Mouse (Mus musculus) neural tube, postnatal 0 days (tissue): ENCODE results near the gene Mpig6b. TPM values are rescaled to one million over a fixed set of nuclear protein-coding genes. Genes with fewer than 3 reads are reported as not detected.

Source experiments
- polyA plus RNA-seq: library from polyadenylated mRNA; unstranded; fragments of >200 nt; fragmentation: Nextera tagmentation; extraction: Ambion mirVana; gene quantifications from 2 replicates; pipeline ENCODE4 v1.2.1, GENCODE M21; 2015

Mpig6b gene
- polyA plus RNA-seq, 1 experiment from 2014 or later, result 0.22 TPM

Other genes with a start within 250 kb of the Mpig6b start
- 39.4 and 46.3 TPM in 2 replicates for gene Stk19, start 229.2 kb downstream of the Mpig6b start, polyA plus RNA-seq
- gene Dxo, start 229.2 kb downstream of the Mpig6b start, polyA plus RNA-seq, result 40.6 and 50.7 TPM in 2 replicates
- gene Skiv2l, start 216.0 kb downstream of the Mpig6b start, polyA plus RNA-seq, result 39.3 and 47.4 TPM in 2 replicates
- gene Nelfe, start 215.8 kb downstream of the Mpig6b start, polyA plus RNA-seq, result 57.6 and 63.6 TPM in 2 replicates
- gene Cfb, start 203.7 kb downstream of the Mpig6b start, polyA plus RNA-seq, result 1.4 and 1.6 TPM in 2 replicates
- gene Zbtb12, start 186.7 kb downstream of the Mpig6b start, polyA plus RNA-seq, result 6.0 and 6.9 TPM in 2 replicates
- gene Gm20547, start 184.1 kb downstream of the Mpig6b start, polyA plus RNA-seq, result not detected in 2 replicates
- 4.2 and 4.8 TPM in 2 replicates for gene C2, start 167.9 kb downstream of the Mpig6b start, polyA plus RNA-seq
- 59.7 and 73.8 TPM in 2 replicates for gene Ehmt2, start 167.7 kb downstream of the Mpig6b start, polyA plus RNA-seq
- 0.10 TPM in 1 of 2 replicates, not detected in the other for gene Slc44a4, start 151.7 kb downstream of the Mpig6b start, polyA plus RNA-seq
- 40.7 and 44.0 TPM in 2 replicates for gene Neu1, start 134.9 kb downstream of the Mpig6b start, polyA plus RNA-seq
- 0.79 and 1.4 TPM in 2 replicates for gene Hspa1b, start 106.9 kb downstream of the Mpig6b start, polyA plus RNA-seq
- not detected in 2 replicates for gene Gm20481, start 96.3 kb downstream of the Mpig6b start, polyA plus RNA-seq
- 13.8 and 15.5 TPM in 2 replicates for gene Hspa1a, start 94.0 kb downstream of the Mpig6b start, polyA plus RNA-seq
- gene Hspa1l, start 93.5 kb downstream of the Mpig6b start, polyA plus RNA-seq, result 0.58 and 0.76 TPM in 2 replicates
- 88.6 and 94.3 TPM in 2 replicates for gene Lsm2, start 84.3 kb downstream of the Mpig6b start, polyA plus RNA-seq
- 38.5 and 45.0 TPM in 2 replicates for gene Vars, start 65.2 kb downstream of the Mpig6b start, polyA plus RNA-seq
- gene Vwa7, start 49.6 kb downstream of the Mpig6b start, polyA plus RNA-seq, result 0.25 and 0.59 TPM in 2 replicates
- gene Sapcd1, start 38.2 kb downstream of the Mpig6b start, polyA plus RNA-seq, result 3.2 and 4.4 TPM in 2 replicates
- gene Msh5, start 19.4 kb downstream of the Mpig6b start, polyA plus RNA-seq, result 1.6 and 2.0 TPM in 2 replicates
- 72.4 and 75.0 TPM in 2 replicates for gene Clic1, start 16.2 kb downstream of the Mpig6b start, polyA plus RNA-seq
- 173 and 187 TPM in 2 replicates for gene Ddah2, start 7.1 kb downstream of the Mpig6b start, polyA plus RNA-seq
- not detected in 2 replicates for gene Ly6g6c, start 796 bp downstream of the Mpig6b start, polyA plus RNA-seq
- 0.52 and 1.2 TPM in 2 replicates for gene Ly6g6e, start 10.7 kb upstream of the Mpig6b start, polyA plus RNA-seq
- gene Ly6g6d, start 11.9 kb upstream of the Mpig6b start, polyA plus RNA-seq, result 0.81 and 1.9 TPM in 2 replicates
- 0.31 TPM in 1 of 2 replicates, not detected in the other for gene Ly6g6f, start 19.4 kb upstream of the Mpig6b start, polyA plus RNA-seq
- 114 and 120 TPM in 2 replicates for gene Abhd16a, start 23.1 kb upstream of the Mpig6b start, polyA plus RNA-seq
- not detected in 2 replicates for gene Ly6g5c, start 42.1 kb upstream of the Mpig6b start, polyA plus RNA-seq
- 0.48 and 0.59 TPM in 2 replicates for gene Ly6g5b, start 49.2 kb upstream of the Mpig6b start, polyA plus RNA-seq
- gene Gpank1, start 55.3 kb upstream of the Mpig6b start, polyA plus RNA-seq, result 15.3 and 17.2 TPM in 2 replicates
- gene Csnk2b, start 55.9 kb upstream of the Mpig6b start, polyA plus RNA-seq, result 377 and 395 TPM in 2 replicates
- gene D17H6S53E, start 60.2 kb upstream of the Mpig6b start, polyA plus RNA-seq, result 9.6 and 11.8 TPM in 2 replicates
- 0.21 TPM in 1 of 2 replicates, not detected in the other for gene Apom, start 65.9 kb upstream of the Mpig6b start, polyA plus RNA-seq
- gene Bag6, start 69.0 kb upstream of the Mpig6b start, polyA plus RNA-seq, result 51.1 and 58.5 TPM in 2 replicates
- gene Prrc2a, start 98.7 kb upstream of the Mpig6b start, polyA plus RNA-seq, result 109 and 138 TPM in 2 replicates
- gene Aif1, start 109.9 kb upstream of the Mpig6b start, polyA plus RNA-seq, result 15.4 and 15.5 TPM in 2 replicates
- 10.1 and 10.9 TPM in 2 replicates for gene Lst1, start 122.3 kb upstream of the Mpig6b start, polyA plus RNA-seq
- gene Ltb, start 128.3 kb upstream of the Mpig6b start, polyA plus RNA-seq, result 1.4 and 1.6 TPM in 2 replicates
- gene Tnf, start 135.8 kb upstream of the Mpig6b start, polyA plus RNA-seq, result 0.12 TPM in 1 of 2 replicates, not detected in the other
- 0.71 and 1.0 TPM in 2 replicates for gene Lta, start 139.2 kb upstream of the Mpig6b start, polyA plus RNA-seq
- gene Gm16181, start 154.7 kb upstream of the Mpig6b start, polyA plus RNA-seq, result 0.46 and 0.48 TPM in 2 replicates
- gene Atp6v1g2, start 167.5 kb upstream of the Mpig6b start, polyA plus RNA-seq, result 210 and 227 TPM in 2 replicates
- 12.5 and 13.2 TPM in 2 replicates for gene Nfkbil1, start 169.6 kb upstream of the Mpig6b start, polyA plus RNA-seq
- gene Ddx39b, start 175.6 kb upstream of the Mpig6b start, polyA plus RNA-seq, result 251 and 271 TPM in 2 replicates
- gene H2-D1, start 196.5 kb upstream of the Mpig6b start, polyA plus RNA-seq, result 158 and 172 TPM in 2 replicates